Mouse (Mus musculus) ES-Bruce4 (cell line): ENCODE measurements at regions not wholly inside any gene's neighbourhood (a gene's known extent, or its start where the extent isn't known, plus 50 kb on each side); places are given as distances from the start of the nearest gene placed in this dataset.

ENCODE experiments used
- H3K27ac ChIP-seq: 2 replicates; pipeline ENCODE4 v1.5.1; 2012; ENCODE audit warnings: low read length, inconsistent platforms; ENCODE audit not compliant: insufficient read depth
- H3K27me3 ChIP-seq: 2 replicates; pipeline ENCODE4 v1.6.1; 2012; ENCODE audit warnings: mild to moderate bottlenecking, low read length, inconsistent platforms; ENCODE audit not compliant: control insufficient read depth, poor library complexity, insufficient read depth, severe bottlenecking
- H3K36me3 ChIP-seq: 2 replicates; pipeline ENCODE4 v1.6.1; 2012; ENCODE audit warnings: inconsistent platforms, mild to moderate bottlenecking, low read length, moderate library complexity; ENCODE audit not compliant: control insufficient read depth, poor library complexity, insufficient read depth, severe bottlenecking
- H3K4me1 ChIP-seq: one replicate; pipeline ENCODE4 v1.8.1; 2011; ENCODE audit warnings: low read length; ENCODE audit not compliant: control insufficient read depth, insufficient read depth
- H3K4me3 ChIP-seq: 2 replicates; pipeline ENCODE4 v1.5.1; 2011; ENCODE audit warnings: low read depth, mild to moderate bottlenecking, low read length
- H3K9ac ChIP-seq: 2 replicates; pipeline ENCODE4 v1.6.1; 2012; ENCODE audit warnings: low read depth, mild to moderate bottlenecking, inconsistent platforms; ENCODE audit not compliant: poor library complexity, severe bottlenecking
- H3K9me3 ChIP-seq: replicated peaks from 2 replicates; pipeline ENCODE4 v1.6.1; 2012; ENCODE audit warnings: mild to moderate bottlenecking, low read length, inconsistent platforms; ENCODE audit not compliant: control insufficient read depth, poor library complexity, insufficient read depth, severe bottlenecking
- CTCF ChIP-seq: IDR thresholded peaks from one replicate; pipeline ENCODE4 v1.8.1; 2011; ENCODE audit warnings: low read depth, low read length
- EP300 ChIP-seq: IDR thresholded peaks from 2 replicates; pipeline ENCODE4 v1.6.1; 2011; ENCODE audit warnings: low read depth, low read length; ENCODE audit not compliant: insufficient read depth
- POLR2A ChIP-seq: IDR thresholded peaks from one replicate; pipeline ENCODE4 v1.8.1; 2011; ENCODE audit warnings: low read length; ENCODE audit not compliant: insufficient read depth

GRCm38 (mm10) chr11:45269215-45269614, 582.6 kb upstream of the Clint1 start:
- Histone ChIP-seq H3K9ac (no peak overlapping the region), H3K27ac (no peak overlapping the region), H3K4me1 (no peaks in the 10 kb centered on the region), H3K4me3 (no peak overlapping the region), H3K27me3 (no peaks in the 10 kb centered on the region), H3K9me3 (no peaks in the 10 kb centered on the region), H3K36me3 (no peaks in the 10 kb centered on the region)
- no peak for TF ChIP-seq POLR2A
- TF ChIP-seq CTCF, result no peak
- no peak for TF ChIP-seq EP300

- Histone ChIP-seq H3K4me3 (no peak overlapping the region), H3K9me3 (no peaks in the 10 kb centered on the region), H3K9ac (no peak overlapping the region), H3K4me1 (no peaks in the 10 kb centered on the region), H3K36me3 (no peaks in the 10 kb centered on the region), H3K27ac (no peak overlapping the region), H3K27me3 (no peaks in the 10 kb centered on the region)
- TF ChIP-seq POLR2A, result no peak
- no peak for TF ChIP-seq EP300
- TF ChIP-seq CTCF, result no peak
Observed at GRCm38 (mm10) chr11:45271206-45271605, 580.6 kb upstream of the Clint1 start.

- H3K36me3 ChIP-seq, result no peaks in the 10 kb centered on the region
- no peaks in the 10 kb centered on the region for H3K4me1 ChIP-seq
- no peak overlapping the region for H3K4me3 ChIP-seq
- no peak overlapping the region for H3K9ac ChIP-seq
- H3K27me3 ChIP-seq, result no peaks in the 10 kb centered on the region
- TF ChIP-seq CTCF, result no peak
- H3K27ac ChIP-seq, result no peak overlapping the region
- no peaks in the 10 kb centered on the region for H3K9me3 ChIP-seq
Observed at GRCm38 (mm10) chr11:45274446-45275119, 577.3 kb upstream of the Clint1 start.

DNA sequence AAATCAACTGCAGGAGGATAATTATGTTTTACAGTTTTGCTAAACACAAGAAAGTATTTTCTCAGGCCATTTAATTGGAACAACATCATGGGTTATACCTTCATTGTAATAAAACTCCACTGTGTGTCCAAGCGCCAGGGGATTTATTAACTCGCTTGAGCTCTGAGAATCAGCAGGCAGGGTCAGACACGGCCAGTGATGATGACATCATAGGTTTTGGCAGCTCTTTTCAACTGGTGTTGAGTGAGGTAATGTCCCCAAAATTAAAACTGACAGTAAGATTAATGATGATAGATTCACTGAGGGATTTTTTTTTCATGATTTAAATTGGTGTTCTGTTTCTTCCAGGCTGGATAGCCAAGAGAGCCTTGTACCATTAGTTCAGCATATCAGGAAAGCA, 576.7 kb upstream of the Clint1 start:
- H3K9me3 ChIP-seq, result no peaks in the 10 kb centered on the region
- H3K27me3 ChIP-seq, result no peaks in the 10 kb centered on the region
- H3K9ac ChIP-seq, result no peak overlapping the region
- H3K27ac ChIP-seq, result no peak overlapping the region
- H3K36me3 ChIP-seq, result no peaks in the 10 kb centered on the region
- TF ChIP-seq CTCF (no peak), POLR2A (no peak), EP300 (no peak)
- no peaks in the 10 kb centered on the region for H3K4me1 ChIP-seq
- no peak overlapping the region for H3K4me3 ChIP-seq

GRCm38 (mm10) chr11:45296772-45297171, 555.1 kb upstream of the Clint1 start:
- TF ChIP-seq CTCF (no peak), EP300 (no peak), POLR2A (no peak)
- no peaks in the 10 kb centered on the region for H3K36me3 ChIP-seq
- H3K27me3 ChIP-seq, result no peaks in the 10 kb centered on the region
- H3K4me3 ChIP-seq, result no peak overlapping the region
- H3K9me3 ChIP-seq, result no peaks in the 10 kb centered on the region
- no peaks in the 10 kb centered on the region for H3K4me1 ChIP-seq
- H3K27ac ChIP-seq, result no peak overlapping the region
- H3K9ac ChIP-seq, result no peak overlapping the region

DNA sequence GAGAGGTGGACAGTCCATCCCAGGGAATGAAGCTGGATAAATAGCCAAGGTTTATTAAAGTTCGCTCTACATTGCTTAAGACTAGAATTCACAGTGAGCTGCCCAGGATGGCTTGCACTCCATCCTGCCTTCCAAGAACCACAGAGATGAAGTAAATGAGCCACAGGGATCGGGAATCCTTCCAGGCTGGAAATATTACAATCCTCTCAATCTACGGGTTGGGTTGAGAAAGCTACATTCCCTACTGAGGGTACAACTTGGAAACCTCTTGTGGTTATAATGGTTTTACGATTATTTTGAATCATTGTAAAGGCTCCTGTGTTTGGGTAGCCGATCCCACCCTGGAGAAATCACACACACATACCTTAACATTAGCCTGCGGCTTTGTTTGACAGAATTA, 539.9 kb upstream of the Clint1 start:
- Histone ChIP-seq H3K4me1 (no peaks in the 10 kb centered on the region), H3K27ac (no peak overlapping the region), H3K27me3 (no peaks in the 10 kb centered on the region), H3K4me3 (no peak overlapping the region), H3K9ac (no peak overlapping the region), H3K9me3 (no peaks in the 10 kb centered on the region), H3K36me3 (no peaks in the 10 kb centered on the region)
- TF ChIP-seq EP300 (no peak), CTCF (no peak), POLR2A (no peak)
